Mouse (Mus musculus) erythroblast, embryonic 14.5 days (primary cell): ENCODE results near the gene Slc2a10.

Experiments
- GATA1 ChIP-seq: IDR thresholded peaks from 2 replicates; pipeline ENCODE4 v1.6.1; 2012; ENCODE audit warnings: low read length, inconsistent platforms, mixed read lengths
- TAL1 ChIP-seq: IDR thresholded peaks from 3 replicates; pipeline ENCODE4 v1.6.1; 2012; ENCODE audit warnings: low read length, inconsistent platforms, mixed read lengths

DNA sequence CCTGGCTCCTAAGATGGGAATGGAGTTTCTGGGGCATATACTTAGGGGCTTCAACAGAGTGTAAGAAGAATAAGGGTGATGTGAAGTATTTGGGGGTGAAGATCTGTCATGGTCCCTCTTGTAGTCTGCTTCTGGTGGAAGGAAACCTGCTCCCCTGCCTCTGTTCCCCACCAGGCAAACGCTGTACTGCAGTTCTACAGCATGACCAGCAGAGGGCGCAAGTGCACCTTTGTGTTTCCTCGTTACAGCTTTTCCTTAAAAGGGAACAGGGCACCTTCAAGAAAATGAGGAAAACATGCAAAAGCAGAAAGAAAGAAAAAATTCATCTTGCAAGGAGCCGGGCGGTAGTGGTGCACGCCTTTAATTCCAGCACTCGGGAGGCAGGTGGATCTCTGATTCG lies 25.5 kb downstream of the Slc2a10 start:
- TF ChIP-seq GATA1, result no peak
- TF ChIP-seq TAL1, result no peak
